Mouse (Mus musculus): ENCODE data around the gene Rbpms2.

Gene Rbpms2

DNA sequence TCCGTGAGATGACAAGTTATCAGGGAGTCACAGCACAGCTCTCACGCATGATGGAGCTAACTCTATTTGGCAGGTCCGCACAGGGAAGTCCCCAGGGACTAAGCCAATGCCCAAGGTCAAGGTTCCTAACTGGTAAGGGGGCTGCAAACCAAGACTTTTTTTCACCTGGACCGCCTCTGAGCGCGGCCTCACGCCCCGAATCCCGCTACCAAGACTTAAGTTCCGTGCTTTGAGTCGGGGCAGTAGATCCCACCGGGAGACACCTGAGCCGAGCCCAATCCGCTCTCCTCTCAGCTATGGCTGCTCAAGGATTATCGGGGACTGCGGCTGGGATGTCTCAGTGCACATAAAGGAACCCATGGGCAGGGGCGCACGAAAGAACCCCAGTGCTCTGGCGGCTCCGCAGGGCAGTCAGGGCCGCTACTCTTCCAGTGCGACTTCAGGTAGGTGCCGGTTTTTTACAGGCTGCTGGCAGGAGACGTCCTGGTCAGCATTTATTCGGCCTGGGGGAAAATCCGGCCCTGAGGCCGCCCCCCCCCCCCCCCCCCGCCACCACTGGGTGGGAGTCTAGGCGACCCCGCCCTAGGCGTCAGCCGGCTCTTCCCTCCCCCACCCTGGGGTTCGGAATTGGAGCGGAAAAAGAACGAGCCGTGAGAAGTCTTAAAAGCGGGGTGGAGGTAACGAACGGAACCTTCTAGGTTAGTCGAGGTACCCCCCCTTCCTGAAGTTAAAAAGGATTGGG is at the start of gene Rbpms2:
Rbpms2 (plus strand) TSS at position 624 of the 742 bp plus-strand sequence.
- no peak for DNase-seq (ENCODE audit: low spot score in 2 of 2)

DNA sequence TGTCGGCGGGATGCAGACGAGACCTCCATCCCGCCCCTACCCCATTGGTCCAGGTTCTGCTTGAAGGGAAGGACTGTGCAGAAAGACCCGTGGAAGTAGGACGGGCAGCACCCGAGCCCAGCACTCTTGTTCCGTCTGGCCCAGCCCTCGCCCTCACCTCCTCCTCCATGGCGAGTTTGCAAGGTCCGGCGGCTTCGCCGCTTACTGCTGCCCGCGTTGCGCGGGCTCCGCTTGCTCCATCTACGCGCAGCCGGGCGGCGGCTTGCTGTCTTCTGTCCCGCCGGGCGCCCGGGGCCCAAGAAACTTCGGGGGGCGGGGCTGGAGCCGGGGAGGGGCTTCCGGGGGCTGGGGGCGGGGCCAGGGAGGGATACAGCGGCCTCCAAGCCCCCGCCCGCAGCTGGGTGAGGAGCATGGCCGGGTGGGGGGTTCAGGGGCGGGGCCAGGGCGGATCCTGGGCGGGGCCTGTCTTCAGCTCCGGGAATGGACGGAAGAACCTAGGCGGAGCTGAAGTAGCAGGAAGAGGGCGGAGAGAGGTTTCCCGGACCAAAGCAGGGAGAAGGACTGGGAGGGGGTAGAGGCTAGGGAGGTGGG is 49.6 kb upstream of the Rbpms2 start, which contains the start of gene Plekho2:
Plekho2 (minus strand) TSS at position 260 of the 591 bp plus-strand sequence.
- DNase-seq (ENCODE audit: low spot score in 2 of 2): peak; percentile 77 to 80

DNA sequence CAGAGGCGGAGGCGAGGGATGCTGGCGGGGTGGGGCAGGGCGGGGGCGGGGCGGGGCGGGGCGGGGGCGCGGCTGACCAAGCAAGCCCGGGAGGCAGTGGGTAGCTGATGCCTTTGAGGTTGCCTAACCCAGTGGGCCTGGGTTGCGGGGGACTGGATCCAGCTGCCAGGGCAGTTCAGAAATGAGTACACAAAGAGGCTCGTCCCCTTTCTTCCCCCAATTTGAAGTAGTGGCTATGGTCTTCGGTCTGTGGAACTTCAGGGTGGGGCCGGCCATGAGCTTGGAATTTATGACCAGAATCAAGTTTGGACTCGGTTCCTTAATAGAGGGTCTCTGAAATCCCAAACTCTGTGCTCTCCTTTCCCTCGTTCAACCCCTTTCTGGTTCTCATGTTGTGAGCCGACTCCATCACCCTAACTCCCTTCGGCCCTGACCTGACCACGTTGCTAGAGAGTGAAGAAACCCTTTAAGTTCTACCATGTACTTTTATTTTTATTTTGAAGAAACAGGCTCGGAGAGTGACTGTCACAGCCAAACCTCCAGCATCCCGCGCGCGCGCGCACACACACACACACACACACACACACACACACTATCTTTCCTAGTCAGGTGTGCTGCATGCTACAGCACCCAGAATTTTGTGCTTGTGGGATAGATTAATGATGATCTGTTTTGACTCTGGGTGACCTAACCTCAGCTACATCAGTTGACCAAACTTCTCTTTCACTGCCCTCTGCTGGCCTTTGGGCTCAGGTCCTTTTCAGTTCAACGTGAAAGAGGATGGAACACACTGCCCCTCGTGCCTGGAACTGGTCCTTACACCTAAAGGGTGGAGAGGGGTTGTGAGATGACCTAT is 48.8 kb upstream of the Rbpms2 start:
- peak; percentile 64 to 70 for DNase-seq (ENCODE audit: low spot score in 2 of 2)

DNA sequence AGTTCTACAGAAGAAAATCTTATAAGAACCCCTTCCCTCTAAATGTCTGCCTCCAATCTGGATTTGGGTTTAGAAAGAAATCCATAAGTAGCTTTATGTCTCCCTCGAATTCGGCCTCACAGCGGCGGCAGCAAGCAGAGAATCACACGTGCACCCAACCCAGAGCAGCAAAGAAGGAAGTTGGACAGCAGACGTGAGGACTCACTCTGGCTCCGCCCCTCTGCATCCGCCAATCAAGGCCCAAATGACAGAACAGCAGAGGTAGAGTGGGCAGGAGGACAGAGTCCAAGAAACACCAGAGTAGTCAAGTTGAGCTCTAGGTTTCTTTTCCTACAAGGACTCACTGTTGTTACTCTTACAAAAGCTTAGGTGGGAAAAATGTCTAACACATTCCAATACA is 46.4 kb upstream of the Rbpms2 start:
- no peak for DNase-seq (ENCODE audit: low spot score in 2 of 2)

DNA sequence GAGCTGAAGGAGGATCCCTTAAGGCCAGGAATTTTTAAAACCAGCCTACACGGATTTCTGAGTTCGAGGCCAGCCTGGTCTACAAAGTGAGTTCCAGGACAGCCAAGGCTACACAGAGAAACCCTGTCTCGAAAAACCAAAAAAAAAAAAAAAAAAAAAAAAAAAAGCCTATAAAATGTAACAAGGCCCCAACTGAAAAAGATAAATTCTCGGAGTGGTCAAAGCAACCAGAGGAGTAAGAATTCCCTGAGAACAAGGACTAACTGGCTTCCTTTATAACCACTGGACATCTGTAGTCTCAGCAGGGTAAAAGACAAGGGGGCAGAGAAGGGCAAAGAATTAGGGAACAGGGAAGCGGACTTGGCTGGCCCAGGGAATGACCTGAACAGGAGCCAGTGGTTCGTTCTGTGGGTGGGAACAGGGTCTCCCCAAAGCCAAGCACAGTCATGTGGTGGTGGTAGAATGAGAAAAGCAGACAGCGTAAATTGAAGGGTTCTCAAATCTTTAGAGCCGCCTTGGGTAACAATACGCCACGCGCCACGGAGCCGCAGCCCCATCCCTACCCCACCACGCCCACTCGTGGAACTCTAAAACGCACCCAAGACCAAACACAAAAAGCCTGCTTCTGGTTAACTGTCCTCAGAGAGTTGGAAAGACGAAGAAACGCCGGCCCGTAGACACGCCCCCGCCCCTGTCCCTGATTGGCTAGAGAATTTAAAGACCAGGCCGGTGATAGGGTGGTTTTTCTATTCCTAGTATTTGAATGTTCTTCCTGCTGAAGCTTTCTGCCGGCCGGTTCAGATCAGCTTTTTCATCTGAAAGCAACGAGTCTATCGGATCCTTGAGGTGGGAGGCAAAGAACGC is 42.8 kb upstream of the Rbpms2 start, which contains the start of gene Pif1:
Pif1 (plus strand) TSS at position 755 of the 864 bp plus-strand sequence.
- peak; percentile 54 to 71 for DNase-seq (ENCODE audit: low spot score in 2 of 2)

DNA sequence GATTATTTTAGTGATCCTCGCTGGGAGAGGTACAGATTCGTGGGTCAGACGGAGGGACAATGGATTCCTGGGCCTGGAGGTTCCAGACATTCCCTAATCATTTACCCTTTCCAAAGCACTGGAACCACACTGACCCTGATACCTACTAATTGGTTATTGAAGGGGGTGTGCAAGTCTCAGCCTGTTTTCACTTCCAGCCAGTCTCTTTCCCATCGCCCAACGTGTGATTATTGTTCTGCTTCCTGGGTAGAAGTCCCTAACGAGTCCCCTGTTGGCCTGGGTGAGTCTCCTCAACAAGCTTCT is 42.2 kb upstream of the Rbpms2 start:
- no peak for DNase-seq (ENCODE audit: low spot score in 2 of 2)

DNA sequence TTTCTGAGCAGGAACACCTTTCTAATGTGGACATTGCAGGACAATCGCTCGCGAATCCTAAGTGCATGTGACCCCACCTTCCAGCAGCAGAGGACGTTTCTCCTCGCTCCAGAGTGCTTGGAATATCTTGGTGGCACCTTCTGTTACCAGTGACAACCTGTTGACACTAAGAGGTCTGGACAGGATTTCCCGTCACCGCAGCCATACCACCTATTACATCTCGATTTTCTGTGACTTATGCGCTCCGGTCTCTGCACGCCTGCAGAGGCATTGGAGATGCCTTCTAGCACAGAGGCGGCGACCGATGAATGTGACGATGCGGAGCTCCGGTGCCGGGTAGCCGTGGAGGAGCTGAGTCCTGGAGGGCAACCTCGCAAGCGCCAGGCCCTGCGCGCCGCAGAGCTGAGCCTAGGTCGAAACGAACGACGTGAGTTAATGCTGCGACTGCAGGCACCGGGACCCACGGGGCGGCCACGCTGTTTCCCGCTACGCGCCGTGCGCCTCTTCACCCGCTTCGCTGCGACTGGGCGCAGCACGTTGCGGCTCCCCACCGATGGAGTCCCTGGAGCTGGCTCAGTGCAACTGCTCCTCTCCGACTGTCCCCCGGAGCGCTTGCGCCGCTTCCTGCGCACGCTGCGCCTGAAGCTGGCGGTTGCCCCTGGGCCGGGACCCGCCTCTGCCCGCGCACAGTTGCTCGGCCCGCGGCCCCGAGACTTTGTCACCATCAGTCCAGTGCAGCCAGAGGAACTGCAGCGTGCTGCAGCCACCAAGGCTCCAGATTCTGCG is 41.7 kb upstream of the Rbpms2 start:
- DNase-seq (ENCODE audit: low spot score in 2 of 2): no peak

DNA sequence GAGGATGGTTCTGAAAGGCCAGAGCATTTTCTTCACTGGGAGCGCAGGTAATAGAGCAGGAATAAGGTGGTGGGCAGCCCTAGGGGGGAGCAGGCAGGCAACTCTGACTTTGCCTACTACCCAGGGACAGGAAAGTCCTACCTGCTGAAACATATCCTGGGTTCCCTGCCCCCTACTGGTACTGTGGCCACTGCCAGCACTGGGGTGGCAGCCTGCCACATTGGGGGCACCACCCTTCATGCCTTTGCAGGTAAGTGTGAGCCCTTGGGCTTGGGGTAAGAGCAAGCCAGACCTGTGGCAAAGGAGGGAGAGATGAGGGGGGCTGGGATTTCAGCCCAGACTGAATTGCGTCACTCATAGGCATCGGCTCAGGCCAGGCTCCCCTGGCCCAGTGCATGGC is 40.4 kb upstream of the Rbpms2 start:
- DNase-seq (ENCODE audit: low spot score in 2 of 2): no peak

DNA sequence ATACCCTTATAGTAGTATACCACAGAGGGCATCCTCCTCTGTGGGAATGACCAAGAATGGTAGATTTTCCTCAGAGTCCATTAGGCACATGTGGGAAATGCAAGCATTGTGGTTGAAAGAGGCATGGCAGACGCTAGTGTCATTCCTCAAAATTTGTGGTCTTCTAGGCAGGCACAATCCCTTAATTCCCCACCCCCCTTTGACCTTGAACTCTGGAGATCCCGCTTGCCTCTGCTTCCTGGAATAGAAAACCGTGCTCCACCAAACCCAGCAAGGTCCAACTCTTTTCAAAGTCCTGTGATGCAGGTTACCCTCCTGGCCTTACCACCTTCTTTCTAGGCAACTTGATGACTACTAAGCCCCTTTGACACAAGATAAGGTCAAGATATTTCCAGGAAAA is 36.7 kb upstream of the Rbpms2 start:
- no peak for DNase-seq (ENCODE audit: low spot score in 2 of 2)

DNA sequence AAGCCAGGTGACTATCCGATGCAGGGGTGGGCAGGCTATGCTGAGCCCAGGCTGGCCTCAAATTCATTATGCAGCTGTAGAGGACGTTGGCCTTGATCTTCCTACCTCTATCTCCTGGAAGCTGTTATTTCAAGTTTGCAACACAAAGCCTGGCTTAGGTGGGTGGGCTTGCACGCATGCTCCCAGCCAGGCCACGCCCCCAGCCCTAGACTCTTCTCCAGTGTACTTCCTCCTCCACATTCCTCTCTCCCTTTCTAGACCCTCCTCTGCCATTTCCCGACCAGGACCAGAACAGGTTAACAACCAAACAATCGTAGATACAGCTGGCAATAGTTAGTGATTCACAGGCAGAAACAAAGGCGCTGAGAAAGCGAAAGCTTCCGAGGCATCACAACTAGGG is 35.9 kb upstream of the Rbpms2 start:
- DNase-seq (ENCODE audit: low spot score in 2 of 2): no peak

DNA sequence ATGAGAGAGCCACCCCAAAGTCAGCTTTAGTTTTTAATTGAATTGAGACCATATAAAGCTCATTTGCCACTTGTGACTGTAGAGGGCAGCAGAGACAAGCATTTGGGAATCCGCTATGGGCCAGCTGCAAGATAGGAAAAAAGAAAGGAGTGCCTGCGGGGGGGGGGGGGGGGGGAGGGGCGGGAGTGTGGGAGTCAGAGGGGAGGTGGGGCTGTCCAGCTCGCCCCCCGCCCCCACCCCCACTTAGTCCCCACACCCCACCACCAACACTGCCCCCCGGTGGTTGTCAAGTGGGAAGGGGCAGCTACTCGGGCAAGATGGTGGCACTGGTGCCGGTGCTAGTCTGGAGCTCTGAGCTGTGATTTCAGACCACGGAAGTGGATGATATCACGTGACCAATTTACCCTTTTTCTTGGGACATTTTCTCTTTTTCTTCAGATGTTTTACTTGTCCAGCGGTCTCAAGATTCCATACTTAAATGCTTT is 30.6 kb upstream of the Rbpms2 start:
- DNase-seq (ENCODE audit: low spot score in 2 of 2): no peak

DNA sequence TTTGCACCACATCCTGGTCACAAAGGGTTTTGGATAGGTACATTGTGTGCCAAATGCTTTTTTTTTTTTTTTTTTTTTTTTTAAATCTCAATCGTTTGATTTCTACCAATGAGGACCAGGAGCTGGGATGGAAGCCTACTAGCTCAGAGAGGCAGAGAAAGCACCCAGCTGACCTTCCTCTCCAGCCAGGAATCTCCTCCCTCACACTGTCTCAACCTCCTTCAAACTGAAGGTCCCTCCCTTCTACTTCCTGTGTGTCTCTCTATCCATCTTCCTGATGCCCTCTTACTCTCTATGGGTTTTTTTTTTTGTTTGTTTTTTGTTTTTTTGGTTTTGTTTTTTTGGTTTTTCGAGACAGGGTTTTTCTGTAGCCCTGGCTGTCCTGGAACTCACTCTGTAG is 28.5 kb upstream of the Rbpms2 start:
- no peak for DNase-seq (ENCODE audit: low spot score in 2 of 2)

DNA sequence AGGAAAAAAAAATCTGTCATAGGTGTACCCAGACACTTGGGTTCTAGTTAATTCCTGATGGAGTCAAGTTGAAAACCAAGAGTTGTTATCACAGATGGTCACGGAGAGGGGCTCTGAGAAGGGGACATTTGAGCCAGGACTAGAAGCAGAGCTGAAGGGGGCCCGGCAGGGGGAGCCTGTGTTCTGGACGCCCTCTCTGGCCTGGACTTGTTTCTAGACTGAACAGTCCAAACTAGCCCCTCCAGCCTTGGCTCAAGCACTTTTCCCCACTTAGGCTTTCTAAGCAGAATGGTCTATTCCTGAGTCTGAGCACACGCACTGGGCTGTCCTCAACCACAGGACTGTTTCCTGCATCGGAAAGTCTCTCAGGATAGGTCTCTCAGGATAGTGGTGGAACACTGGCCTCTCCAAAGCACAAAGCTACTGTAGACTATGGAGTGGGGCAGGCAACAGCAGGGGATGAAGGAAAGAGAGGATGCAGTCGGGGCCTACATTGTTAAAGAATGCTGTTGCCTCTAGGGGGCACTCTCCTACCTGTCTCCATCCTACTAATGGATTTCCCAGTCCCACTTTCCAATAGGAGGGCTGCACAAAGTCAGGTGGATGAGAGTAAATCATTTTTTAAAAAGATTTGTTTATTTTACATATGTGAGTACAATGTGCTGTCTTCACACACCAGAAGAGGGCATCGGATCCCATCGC is 25.9 kb upstream of the Rbpms2 start:
- no peak for DNase-seq (ENCODE audit: low spot score in 2 of 2)

DNA sequence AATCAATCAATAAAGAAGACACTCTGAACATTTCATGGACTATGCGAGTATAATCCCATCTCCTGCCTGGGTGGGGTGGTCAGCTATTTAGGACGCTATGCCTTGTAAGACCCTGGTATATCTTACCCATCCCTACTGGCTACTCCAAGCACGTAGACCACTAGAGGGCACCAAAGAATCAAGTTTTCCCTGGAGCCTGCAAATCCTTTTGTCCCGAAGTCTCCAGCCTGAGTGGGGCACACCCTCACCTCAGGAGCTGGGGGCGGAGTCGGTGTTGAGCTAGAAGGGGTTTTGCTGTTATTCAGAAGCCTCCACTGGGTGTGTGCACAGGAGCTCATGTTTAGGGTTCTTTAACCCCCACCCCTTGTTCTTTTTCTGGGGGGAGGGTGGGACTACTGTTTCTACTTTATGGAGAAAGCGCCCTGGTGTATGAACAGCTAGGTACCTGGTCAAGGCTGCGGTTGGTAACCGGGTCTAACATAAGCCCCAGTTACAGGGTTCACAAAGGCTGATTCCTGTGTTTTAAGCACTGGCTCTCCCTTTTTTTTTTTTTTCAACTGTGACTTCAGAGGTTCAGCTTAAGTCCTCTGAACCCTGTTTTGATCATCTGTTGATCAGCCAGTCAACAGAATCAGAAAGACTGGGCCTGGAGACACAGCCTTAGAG is 23.8 kb upstream of the Rbpms2 start:
- peak in 1 of 2 experiments; percentile 40 for DNase-seq (ENCODE audit: low spot score in 2 of 2)

DNA sequence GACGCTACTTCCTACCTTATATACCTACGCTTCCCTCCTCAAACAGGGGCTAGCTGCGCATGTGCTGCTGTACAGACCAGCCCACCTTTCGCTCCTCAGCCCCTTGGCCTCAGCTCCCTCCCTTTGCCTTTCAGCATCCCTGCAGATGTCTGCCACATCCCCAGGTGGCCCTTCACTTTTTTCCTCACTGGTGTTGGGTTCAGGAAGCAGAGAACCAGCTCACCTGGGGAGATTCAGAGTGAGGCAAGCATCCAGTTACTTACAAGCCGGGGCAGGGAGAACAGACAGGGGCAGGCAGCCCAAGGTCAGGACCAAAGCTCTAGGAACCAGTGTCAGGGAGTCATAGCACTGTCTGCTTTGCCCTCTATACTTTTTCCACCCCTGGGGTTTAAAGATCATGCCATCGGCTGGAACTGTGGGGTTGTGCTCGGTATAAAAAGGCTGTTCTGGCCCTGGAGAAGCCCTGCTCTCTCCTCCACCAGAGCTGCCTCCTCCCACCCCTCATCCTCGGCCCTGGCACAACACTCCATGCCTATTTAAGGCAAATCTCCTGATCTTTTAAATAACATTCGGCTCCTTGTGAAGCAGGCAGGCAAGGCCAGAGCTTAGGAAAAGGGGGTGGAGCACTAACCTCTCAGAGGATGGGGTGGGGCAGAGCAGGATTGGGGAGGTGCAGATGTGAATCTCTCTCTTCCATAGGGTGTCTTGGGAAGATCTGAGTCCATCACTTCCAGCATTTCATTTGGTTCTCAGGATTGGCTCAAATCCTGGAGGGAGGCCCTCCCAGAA is 22.9 kb upstream of the Rbpms2 start:
- no peak for DNase-seq (ENCODE audit: low spot score in 2 of 2)

DNA sequence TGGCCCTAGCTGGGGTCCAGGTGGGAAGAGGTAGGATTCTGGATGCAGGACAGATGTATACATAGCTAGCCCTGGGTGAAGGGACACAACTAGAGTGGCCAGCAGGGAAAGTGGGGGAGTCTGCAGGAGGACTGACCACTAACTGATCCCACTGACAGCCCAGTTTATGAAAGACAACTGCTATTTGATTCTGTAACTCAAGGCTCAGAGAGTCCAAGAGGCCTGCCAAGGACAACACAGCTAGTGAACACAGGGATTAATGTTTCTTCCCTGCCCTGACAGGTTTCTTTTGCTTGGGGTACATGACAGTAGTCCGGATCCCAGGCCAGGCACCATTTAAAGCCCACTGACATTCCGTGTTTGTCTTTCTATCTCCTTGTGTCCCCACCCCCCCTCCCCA is 22.3 kb upstream of the Rbpms2 start:
- no peak for DNase-seq (ENCODE audit: low spot score in 2 of 2)

DNA sequence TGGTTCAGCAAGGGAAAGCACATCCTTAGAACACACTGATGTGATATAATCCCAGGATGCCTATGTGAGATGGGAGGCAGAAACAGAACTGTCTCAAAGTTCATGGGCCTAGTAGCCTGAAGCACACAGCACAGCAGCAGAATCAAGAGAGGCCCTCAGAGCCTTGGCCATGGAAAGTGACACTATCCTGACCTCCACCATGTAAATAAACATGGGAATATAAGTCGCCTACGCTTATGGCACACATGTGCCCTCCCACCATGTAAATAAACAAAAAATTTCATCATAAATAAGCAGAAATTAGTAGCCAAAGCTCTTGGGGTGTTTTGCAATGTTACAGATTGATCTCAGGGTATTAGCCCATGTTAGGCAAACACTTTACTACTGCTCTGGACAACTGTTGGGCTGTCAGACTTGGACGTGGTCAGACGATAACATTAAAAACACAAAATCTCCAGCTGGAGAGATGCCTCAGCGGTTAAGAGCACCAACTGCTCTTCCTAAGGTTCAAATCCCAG is 17.4 kb upstream of the Rbpms2 start:
- DNase-seq (ENCODE audit: low spot score in 2 of 2): no peak

DNA sequence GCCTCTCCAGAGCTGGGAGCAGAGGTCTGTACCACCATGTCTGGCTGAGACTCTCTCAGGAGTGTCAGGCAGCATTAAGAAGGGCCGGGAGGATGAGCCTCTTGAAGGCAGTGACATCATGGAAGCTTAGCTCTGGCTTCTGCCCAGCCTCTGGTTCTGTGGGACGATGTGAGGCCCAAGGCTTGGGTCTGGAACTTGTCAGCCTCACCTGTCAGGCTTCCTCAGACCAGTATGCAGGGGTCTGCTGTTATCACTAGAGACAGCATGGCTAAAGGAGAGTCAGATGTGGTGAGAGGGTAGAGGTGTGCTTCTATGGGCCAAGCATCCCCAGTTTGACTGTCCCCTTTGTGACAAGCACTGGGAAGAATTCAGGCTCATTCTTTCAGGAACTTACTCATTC is 16.4 kb upstream of the Rbpms2 start:
- DNase-seq (ENCODE audit: low spot score in 2 of 2): no peak

DNA sequence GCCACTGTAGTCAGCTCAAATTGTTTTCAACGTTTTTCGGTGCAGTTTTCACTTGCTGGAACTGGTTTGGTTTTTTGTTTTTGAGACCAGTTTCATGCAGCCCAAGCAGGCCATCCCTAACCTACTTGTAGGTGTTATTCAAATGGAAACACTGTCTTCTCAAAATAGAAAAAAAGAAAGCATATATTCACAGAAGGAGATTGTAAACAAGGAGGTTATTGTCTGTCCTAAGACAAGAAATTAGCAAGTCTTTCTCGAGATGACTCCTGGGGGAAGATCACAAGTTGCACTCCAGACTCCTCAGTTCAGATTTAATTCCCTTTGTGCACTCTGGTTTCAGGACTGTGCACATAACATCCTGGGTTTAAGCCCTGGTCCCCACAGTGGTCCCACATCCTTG is 10.1 kb upstream of the Rbpms2 start:
- no peak for DNase-seq (ENCODE audit: low spot score in 2 of 2)
